Mouse (Mus musculus) left cerebral cortex, postnatal 25 days (tissue): ENCODE measurements around the gene D17Wsu92e. TPM values are rescaled to one million over a fixed set of nuclear protein-coding genes. Genes with fewer than 3 reads are reported as not detected.
A peak's percentile ranks its signal among the peaks of the same experiment; 100 is the strongest.

Experiments
- DNase-seq, 2 experiments: peaks; one replicate each; pipeline ENCODE4 v3.0.0; 2022; ENCODE audit warnings: low spot score in 2 of 2, mixed read lengths in 1 of 2
- intact Hi-C: fragments of 180-260 bp; cut with DNase I; formaldehyde crosslinking; loops from one replicate; pipeline ENCODE4 v1.15.1; 2025
- total RNA-seq, 2 experiments: library from RNA; stranded (reverse); gene quantifications; 2 replicates each; pipeline ENCODE4 v1.2.3; 2021

D17Wsu92e gene
- total RNA-seq, 2 experiments from 2014 or later: 196 to 198 TPM

- DNase-seq: peak in 1 of 2 experiments; percentile 50
- intact Hi-C loops: no loop called here
Measured at GRCm38 (mm10) chr17:27796780-27797179, 23.7 kb downstream of the D17Wsu92e start.

- intact Hi-C loops: no loop called here
- DNase-seq: no peak
Measured at GRCm38 (mm10) chr17:27793144-27793543, 27.3 kb downstream of the D17Wsu92e start.

GRCm38 (mm10) chr17:27792516-27792915 is 27.9 kb downstream of the D17Wsu92e start:
- no peak for DNase-seq
- intact Hi-C loops: no loop called here

GRCm38 (mm10) chr17:27791556-27791955 is 28.9 kb downstream of the D17Wsu92e start:
- DNase-seq: no peak
- intact Hi-C loops: no loop called here

GRCm38 (mm10) chr17:27790976-27791375 is 29.5 kb downstream of the D17Wsu92e start:
- intact Hi-C loops: no loop called here
- peak in 1 of 2 experiments; percentile 62 for DNase-seq

GRCm38 (mm10) chr17:27790015-27790414 is 30.4 kb downstream of the D17Wsu92e start:
- intact Hi-C loops: no loop called here
- no peak for DNase-seq

GRCm38 (mm10) chr17:27788456-27789172 is 31.8 kb downstream of the D17Wsu92e start:
- no peak for DNase-seq
- intact Hi-C loops: no loop called here

GRCm38 (mm10) chr17:27783567-27783966 is 36.9 kb downstream of the D17Wsu92e start:
- no peak for DNase-seq

GRCm38 (mm10) chr17:27781059-27781687 is 39.3 kb downstream of the D17Wsu92e start:
- intact Hi-C loops: no loop called here
- DNase-seq: no peak

More at GRCm38 (mm10) chr17:27783567-27783966, 36.9 kb downstream of the D17Wsu92e start:
- intact Hi-C loops: no loop called here

GRCm38 (mm10) chr17:27779755-27780154 is 40.7 kb downstream of the D17Wsu92e start:
- intact Hi-C loops: no loop called here
- DNase-seq: no peak

- no peak for DNase-seq
- intact Hi-C loops: no loop called here
Measured at GRCm38 (mm10) chr17:27778671-27779355, 41.6 kb downstream of the D17Wsu92e start.

GRCm38 (mm10) chr17:27777823-27778222 is 42.6 kb downstream of the D17Wsu92e start:
- no peak for DNase-seq
- intact Hi-C loops: no loop called here

GRCm38 (mm10) chr17:27774198-27774597 is 46.2 kb downstream of the D17Wsu92e start:
- DNase-seq: peak in 1 of 2 experiments; percentile 30
- intact Hi-C loops: no loop called here

- intact Hi-C loops: no loop called here
- DNase-seq: peak in 1 of 2 experiments; percentile 78
Measured at GRCm38 (mm10) chr17:27771616-27772015, 48.8 kb downstream of the D17Wsu92e start.

GRCm38 (mm10) chr17:27768817-27769542 is 51.5 kb downstream of the D17Wsu92e start:
- intact Hi-C loops: loop anchor here (5.0 to 10.0 kb wide), 2 partner anchors 204 to 232 kb away; partner anchors contain the start of gene AI413582
- peak; percentile 65 to 74 for DNase-seq

GRCm38 (mm10) chr17:27767543-27767942 is 52.9 kb downstream of the D17Wsu92e start:
- intact Hi-C loops: loop anchor here (2.0 to 10.0 kb wide), 3 partner anchors 53 to 230 kb away; partner anchors contain the start of genes AI413582 and D17Wsu92e
- DNase-seq: no peak

- DNase-seq: peak in 1 of 2 experiments; percentile 77
- intact Hi-C loops: loop anchor here (2.0 to 10.0 kb wide), 3 partner anchors 54 to 230 kb away; partner anchors contain the start of genes AI413582 and D17Wsu92e
Measured at GRCm38 (mm10) chr17:27767120-27767519, 53.3 kb downstream of the D17Wsu92e start.

GRCm38 (mm10) chr17:27765066-27765465 is 55.4 kb downstream of the D17Wsu92e start:
- DNase-seq: no peak
- intact Hi-C loops: loop anchor here (5.0 to 10.0 kb wide), 2 partner anchors 200 to 228 kb away; partner anchors contain the start of gene AI413582

GRCm38 (mm10) chr17:27764453-27764852 is 56.0 kb downstream of the D17Wsu92e start:
- no peak for DNase-seq
- intact Hi-C loops: loop anchor here (10.0 kb wide), 1 partner anchor 200 kb away; the partner anchor contains the start of gene AI413582
